Mouse (Mus musculus): ENCODE data around the gene Ppp1r14d. TPM values are rescaled to one million over a fixed set of nuclear protein-coding genes. Genes with fewer than 3 reads are reported as not detected.
A peak's percentile ranks its signal among the peaks of the same experiment; 100 is the strongest.

Ppp1r14d gene
- polyA plus RNA-seq, 1 experiment: 1.6 TPM

DNA sequence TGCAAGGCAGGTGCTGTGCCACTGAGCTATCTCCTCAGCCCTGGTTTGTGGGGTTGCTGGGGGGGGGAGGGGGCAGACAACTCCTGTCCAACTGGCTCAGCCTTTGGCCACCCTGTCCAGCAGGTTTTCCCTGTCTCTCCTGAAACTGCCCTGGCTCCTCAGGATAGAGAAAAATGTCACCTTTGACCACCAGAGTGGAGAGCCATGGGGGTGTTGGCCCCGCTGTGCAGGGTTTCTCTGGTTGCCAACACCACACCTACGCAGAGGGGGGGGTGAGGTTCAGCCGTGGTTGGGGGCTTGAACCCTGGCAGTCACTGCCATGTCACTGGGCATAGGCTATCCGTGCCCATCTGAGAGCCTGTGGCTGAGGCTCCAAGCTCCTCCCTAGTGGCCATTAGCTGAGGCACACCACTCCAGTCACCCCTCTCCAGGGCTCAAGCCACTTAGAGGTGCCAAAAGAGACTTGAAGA lies 19.9 kb upstream of the Ppp1r14d start:
- WGBS: 30% methylated on average over 4 of the region's 4 CpGs
- H3K27ac ChIP-seq (ENCODE audit: insufficient read depth, low read depth, low read length): peak overlapping the region; percentile 8; the same call in 1 of the 2 replicates
- H3K36me3 ChIP-seq (ENCODE audit: control insufficient read depth, insufficient read depth, low read length): no peaks in the 10 kb centered on the region
- H3K27me3 ChIP-seq (replicated peaks; ENCODE audit: control insufficient read depth, insufficient read depth, low read length): no peaks in the 10 kb centered on the region
- peaks cover 16% of the 10 kb centered on the region; the same call in 1 of the 2 replicates for H3K4me1 ChIP-seq (ENCODE audit: control insufficient read depth, insufficient read depth, low read length)
- no peak overlapping the region for H3K4me3 ChIP-seq (ENCODE audit: insufficient read depth, low read depth, low read length)
- TF ChIP-seq CTCF (conservative IDR thresholded peaks at IDR 0.05; ENCODE audit: insufficient read depth, insufficient read length, low read depth, low read length): no peak
- TF ChIP-seq POLR2A (IDR thresholded peaks at IDR 0.05; ENCODE audit: low read depth, low read length): no peak
- DNase-seq: peak; percentile 69

DNA sequence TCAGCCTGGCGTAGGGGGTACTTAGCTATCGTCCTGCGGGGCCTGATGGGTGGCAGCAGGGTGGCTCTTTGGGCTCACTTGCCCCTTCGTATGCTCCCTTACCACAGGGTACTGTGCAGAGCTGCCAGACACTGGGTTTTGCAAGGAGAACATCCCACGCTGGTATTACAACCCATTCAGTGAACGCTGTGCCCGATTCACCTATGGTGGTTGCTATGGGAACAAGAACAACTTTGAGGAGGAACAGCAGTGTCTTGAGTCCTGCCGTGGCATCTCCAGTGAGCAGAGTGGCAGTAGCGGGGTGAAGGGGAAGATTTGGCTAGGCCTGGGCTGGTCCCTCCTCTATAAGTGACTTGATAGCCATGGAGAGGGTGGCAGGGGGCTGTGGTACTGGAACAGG lies 18.2 kb upstream of the Ppp1r14d start:
- Histone ChIP-seq H3K27me3 (replicated peaks; ENCODE audit: control insufficient read depth, insufficient read depth, low read length) (no peaks in the 10 kb centered on the region), H3K4me3 (ENCODE audit: insufficient read depth, low read depth, low read length) (no peak overlapping the region), H3K27ac (ENCODE audit: insufficient read depth, low read depth, low read length) (no peak overlapping the region), H3K4me1 (ENCODE audit: control insufficient read depth, insufficient read depth, low read length) (peaks cover 16% of the 10 kb centered on the region; the same call in 1 of the 2 replicates), H3K36me3 (ENCODE audit: control insufficient read depth, insufficient read depth, low read length) (no peaks in the 10 kb centered on the region; the same call in 1 of the 2 replicates)
- no peak for DNase-seq
- 82% methylated on average over 9 of the region's 9 CpGs for WGBS
- TF ChIP-seq POLR2A (IDR thresholded peaks at IDR 0.05; ENCODE audit: low read depth, low read length): no peak
- no peak for TF ChIP-seq CTCF (conservative IDR thresholded peaks at IDR 0.05; ENCODE audit: insufficient read depth, insufficient read length, low read depth, low read length)

GRCm38 (mm10) chr2:119245246-119245645 lies 15.5 kb upstream of the Ppp1r14d start:
- Histone ChIP-seq H3K27me3 (replicated peaks; ENCODE audit: control insufficient read depth, insufficient read depth, low read length) (no peaks in the 10 kb centered on the region), H3K36me3 (ENCODE audit: control insufficient read depth, insufficient read depth, low read length) (no peaks in the 10 kb centered on the region; the same call in 1 of the 2 replicates), H3K27ac (ENCODE audit: insufficient read depth, low read depth, low read length) (no peak overlapping the region), H3K4me3 (ENCODE audit: insufficient read depth, low read depth, low read length) (no peak overlapping the region), H3K4me1 (ENCODE audit: control insufficient read depth, insufficient read depth, low read length) (peaks cover 13% of the 10 kb centered on the region; the same call in 1 of the 2 replicates)
- DNase-seq: no peak
- WGBS: 59% methylated on average over 7 of the region's 7 CpGs
- no peak for TF ChIP-seq POLR2A (IDR thresholded peaks at IDR 0.05; ENCODE audit: low read depth, low read length)
- TF ChIP-seq CTCF (conservative IDR thresholded peaks at IDR 0.05; ENCODE audit: insufficient read depth, insufficient read length, low read depth, low read length): no peak

- 35% methylated on average over 9 of the region's 9 CpGs for WGBS
- no peak for TF ChIP-seq POLR2A (IDR thresholded peaks at IDR 0.05; ENCODE audit: low read depth, low read length)
- peak; percentile 86 for DNase-seq
- Histone ChIP-seq H3K4me3 (ENCODE audit: insufficient read depth, low read depth, low read length) (no peak overlapping the region), H3K27me3 (replicated peaks; ENCODE audit: control insufficient read depth, insufficient read depth, low read length) (no peaks in the 10 kb centered on the region), H3K4me1 (ENCODE audit: control insufficient read depth, insufficient read depth, low read length) (peaks cover 20% of the 10 kb centered on the region; the same call in 1 of the 2 replicates), H3K36me3 (ENCODE audit: control insufficient read depth, insufficient read depth, low read length) (no peaks in the 10 kb centered on the region; the same call in 1 of the 2 replicates), H3K27ac (ENCODE audit: insufficient read depth, low read depth, low read length) (no peak overlapping the region)
Measured at GRCm38 (mm10) chr2:119242548-119242947, 12.8 kb upstream of the Ppp1r14d start.

- Histone ChIP-seq H3K36me3 (ENCODE audit: control insufficient read depth, insufficient read depth, low read length) (no peaks in the 10 kb centered on the region; the same call in 1 of the 2 replicates), H3K27ac (ENCODE audit: insufficient read depth, low read depth, low read length) (no peak overlapping the region), H3K4me1 (ENCODE audit: control insufficient read depth, insufficient read depth, low read length) (peaks cover 20% of the 10 kb centered on the region; the same call in 1 of the 2 replicates), H3K4me3 (ENCODE audit: insufficient read depth, low read depth, low read length) (no peak overlapping the region), H3K27me3 (replicated peaks; ENCODE audit: control insufficient read depth, insufficient read depth, low read length) (no peaks in the 10 kb centered on the region)
- no peak for DNase-seq
- WGBS: 95% methylated on average over 4 of the region's 4 CpGs
- TF ChIP-seq POLR2A (IDR thresholded peaks at IDR 0.05; ENCODE audit: low read depth, low read length) (no peak), CTCF (conservative IDR thresholded peaks at IDR 0.05; ENCODE audit: insufficient read depth, insufficient read length, low read depth, low read length) (no peak)
Measured at GRCm38 (mm10) chr2:119240819-119241186, 11.1 kb upstream of the Ppp1r14d start.

DNA sequence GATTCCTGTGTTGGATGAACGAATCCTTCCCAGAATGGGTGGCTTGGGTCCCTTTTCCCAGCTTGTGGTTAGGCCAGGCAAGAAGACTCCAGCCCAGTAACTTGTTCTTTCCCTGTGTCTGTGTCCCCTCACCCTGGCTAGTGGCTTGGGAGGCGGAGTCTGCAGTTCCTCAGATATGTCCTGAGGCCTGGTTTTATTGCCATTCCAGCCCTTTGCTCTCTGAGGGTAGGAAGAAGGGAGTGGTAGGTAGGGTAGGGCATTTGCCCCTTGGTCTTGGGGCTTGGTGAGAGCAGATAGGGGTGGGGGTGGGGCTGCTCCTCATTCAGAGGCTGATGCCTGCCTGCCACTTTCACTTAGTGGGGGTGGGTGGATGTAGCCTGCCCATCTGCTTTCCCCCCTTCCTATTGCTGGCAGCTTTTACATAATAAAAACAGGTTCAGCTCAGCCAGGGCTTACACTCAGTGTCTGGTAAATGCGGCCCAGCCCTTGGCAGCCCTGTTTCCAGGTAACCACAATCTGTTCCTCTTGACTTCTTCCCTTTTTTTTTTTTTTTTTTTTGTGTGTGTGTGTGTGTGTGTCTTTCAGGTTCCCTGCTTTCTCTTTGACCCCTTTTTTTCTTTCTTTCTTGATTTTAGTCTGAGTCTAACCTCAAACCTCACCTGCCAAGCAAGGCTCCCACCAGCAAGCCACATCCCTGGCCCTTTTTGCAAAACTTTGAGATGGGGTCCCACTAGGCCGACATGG lies 10.5 kb upstream of the Ppp1r14d start:
- DNase-seq: no peak
- peaks cover 20% of the 10 kb centered on the region; the same call in 1 of the 2 replicates for H3K4me1 ChIP-seq (ENCODE audit: control insufficient read depth, insufficient read depth, low read length)
- H3K27me3 ChIP-seq (replicated peaks; ENCODE audit: control insufficient read depth, insufficient read depth, low read length): no peaks in the 10 kb centered on the region
- WGBS: 61% methylated on average over 4 of the region's 4 CpGs
- H3K36me3 ChIP-seq (ENCODE audit: control insufficient read depth, insufficient read depth, low read length): no peaks in the 10 kb centered on the region; the same call in 1 of the 2 replicates
- peak overlapping the region; percentile 9; the same call in 1 of the 2 replicates for H3K27ac ChIP-seq (ENCODE audit: insufficient read depth, low read depth, low read length)
- no peak for TF ChIP-seq CTCF (conservative IDR thresholded peaks at IDR 0.05; ENCODE audit: insufficient read depth, insufficient read length, low read depth, low read length)
- H3K4me3 ChIP-seq (ENCODE audit: insufficient read depth, low read depth, low read length): no peak overlapping the region

DNA sequence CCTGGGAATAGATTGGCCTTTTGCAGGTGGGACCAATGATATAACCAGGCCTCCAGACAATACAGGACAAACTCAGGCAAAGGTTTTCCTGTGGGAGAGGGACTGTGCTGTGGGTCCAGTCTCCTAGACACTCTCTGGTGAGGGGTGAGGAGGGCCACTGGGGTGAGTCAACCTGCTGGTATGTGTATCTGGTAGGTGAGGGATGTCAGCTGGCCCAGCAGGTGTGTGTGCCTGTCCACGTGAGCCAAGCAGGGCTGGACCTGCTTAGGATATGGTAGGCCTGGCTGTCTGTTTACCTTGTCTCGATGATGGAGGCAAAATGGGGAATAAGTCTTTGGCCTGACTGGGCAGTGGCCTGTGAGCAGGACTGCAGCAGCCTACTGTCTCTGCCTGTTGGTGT lies 9.0 kb upstream of the Ppp1r14d start:
- Histone ChIP-seq H3K36me3 (ENCODE audit: control insufficient read depth, insufficient read depth, low read length) (no peaks in the 10 kb centered on the region; the same call in 1 of the 2 replicates), H3K4me3 (ENCODE audit: insufficient read depth, low read depth, low read length) (peak overlapping the region; percentile 82), H3K27ac (ENCODE audit: insufficient read depth, low read depth, low read length) (peak overlapping the region; percentile 91), H3K27me3 (replicated peaks; ENCODE audit: control insufficient read depth, insufficient read depth, low read length) (no peaks in the 10 kb centered on the region), H3K4me1 (ENCODE audit: control insufficient read depth, insufficient read depth, low read length) (peaks cover 20% of the 10 kb centered on the region; the same call in 1 of the 2 replicates)
- TF ChIP-seq POLR2A (IDR thresholded peaks at IDR 0.05; ENCODE audit: low read depth, low read length) (no peak), CTCF (conservative IDR thresholded peaks at IDR 0.05; ENCODE audit: insufficient read depth, insufficient read length, low read depth, low read length) (no peak)
- 56% methylated on average over 2 of the region's 2 CpGs for WGBS
- peak; percentile 56 for DNase-seq

All from kidney, adult 2 months (tissue).